Mouse (Mus musculus) urinary bladder, postnatal 14 days (tissue): ENCODE measurements around the gene Rbmxl2.

Experiments
- DNase-seq: peaks from one replicate; pipeline ENCODE4 v3.0.0; 2021; ENCODE audit warnings: low spot score

The Rbmxl2 gene

GRCm38 (mm10) chr7:107209204-107209860 is at the start of gene Rbmxl2:
Rbmxl2 (plus strand) TSS chr7:107209445.
- DNase-seq: no peak

GRCm38 (mm10) chr7:107166690-107167089 is 42.6 kb upstream of the Rbmxl2 start, which contains the start of gene Nlrp14:
Nlrp14 (plus strand) TSS chr7:107166990.
- no peak for DNase-seq

- DNase-seq: no peak
Measured at GRCm38 (mm10) chr7:107180406-107180805, 28.8 kb upstream of the Rbmxl2 start.

GRCm38 (mm10) chr7:107201817-107202216 is 7.4 kb upstream of the Rbmxl2 start:
- DNase-seq: no peak

GRCm38 (mm10) chr7:107207843-107208242 is 1.4 kb upstream of the Rbmxl2 start:
- DNase-seq: no peak

- DNase-seq: no peak
Measured at GRCm38 (mm10) chr7:107210126-107210576, 906 bp downstream of the Rbmxl2 start.

GRCm38 (mm10) chr7:107215723-107216122 is 6.5 kb downstream of the Rbmxl2 start:
- DNase-seq: no peak

- no peak for DNase-seq
Measured at GRCm38 (mm10) chr7:107216845-107217244, 7.6 kb downstream of the Rbmxl2 start.

- DNase-seq: no peak
Measured at GRCm38 (mm10) chr7:107236854-107237253, 27.6 kb downstream of the Rbmxl2 start.

- DNase-seq: no peak
Measured at GRCm38 (mm10) chr7:107237498-107237897, 28.3 kb downstream of the Rbmxl2 start.

- no peak for DNase-seq
Measured at GRCm38 (mm10) chr7:107241371-107241883, 32.2 kb downstream of the Rbmxl2 start.

GRCm38 (mm10) chr7:107250211-107250985 is 41.2 kb downstream of the Rbmxl2 start:
- DNase-seq: no peak

GRCm38 (mm10) chr7:107253355-107253754 is 44.1 kb downstream of the Rbmxl2 start:
- DNase-seq: no peak

GRCm38 (mm10) chr7:107259936-107260335 is 50.7 kb downstream of the Rbmxl2 start:
- DNase-seq: no peak
